Mouse (Mus musculus) right cerebral cortex, postnatal 25 days (tissue): ENCODE measurements around the gene Atp2b1.
A peak's percentile ranks its signal among the peaks of the same experiment; 100 is the strongest.

ENCODE experiments used
- DNase-seq: peaks from one replicate; pipeline ENCODE4 v3.0.0; 2022

Atp2b1 gene

DNA sequence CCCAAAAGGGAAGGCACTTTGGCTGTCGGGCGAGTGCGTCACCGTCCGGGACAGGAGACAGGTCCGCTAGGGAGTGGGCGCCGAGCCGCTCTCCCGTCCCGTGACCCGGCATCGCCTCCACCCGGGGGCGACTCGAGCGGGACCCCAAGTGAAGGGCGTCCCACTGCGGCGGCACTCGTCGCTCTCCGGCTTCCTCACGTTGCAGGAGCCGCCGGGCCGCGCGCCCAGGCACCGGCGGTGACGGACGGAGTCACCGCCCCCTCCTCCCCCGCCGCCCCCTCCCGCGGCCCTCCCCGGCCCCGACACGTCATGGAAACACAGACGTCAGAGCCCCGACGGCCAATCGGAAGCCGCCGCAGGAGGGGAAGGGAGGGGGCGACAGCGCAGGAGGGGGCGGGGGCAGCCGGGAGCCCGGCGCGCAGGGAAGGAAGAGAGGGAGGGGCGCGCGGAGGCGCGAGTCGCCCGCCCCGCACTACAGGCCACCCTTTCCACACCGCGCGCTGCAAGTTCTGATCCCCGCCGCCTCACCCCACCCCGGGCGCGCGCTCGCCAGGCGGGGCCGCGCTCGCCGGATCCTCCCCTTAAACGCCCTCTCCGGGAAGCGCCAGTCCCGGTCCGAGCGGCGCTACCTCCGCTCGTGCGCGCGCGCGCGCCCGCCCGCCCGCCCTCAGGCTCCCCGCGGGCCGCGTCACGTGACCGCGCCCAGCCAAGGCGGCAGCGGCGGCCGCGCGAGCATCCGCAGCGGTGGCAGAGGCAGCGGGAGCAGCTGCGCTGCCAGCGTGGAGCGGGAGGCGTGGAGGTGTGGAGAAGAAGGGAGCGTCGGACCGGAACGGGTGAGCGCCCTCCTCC, at the start of gene Atp2b1:
TSS of gene Atp2b1 (plus strand) at position 446 of the 849 bp plus-strand sequence.
- peak; percentile 95 for DNase-seq

DNA sequence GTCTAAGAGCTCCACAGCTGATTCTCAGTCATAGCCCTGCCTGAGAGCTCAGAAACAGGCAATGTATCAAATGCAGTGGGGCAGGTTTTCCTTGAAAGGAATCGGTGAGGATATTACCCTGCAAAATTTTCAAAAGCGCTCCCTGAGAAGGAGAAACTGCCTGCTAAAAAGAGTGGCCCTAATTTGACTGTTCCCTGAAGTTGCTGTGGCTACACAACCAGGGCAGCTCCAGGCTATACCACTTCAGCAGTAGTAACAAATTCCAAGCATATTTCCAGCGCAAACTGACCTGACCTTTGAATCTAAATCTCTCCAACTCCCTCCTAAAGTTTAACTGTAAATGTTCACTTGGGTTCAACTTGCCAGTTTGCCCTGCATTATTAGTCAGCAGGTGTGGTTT, 49.4 kb upstream of the Atp2b1 start:
- no peak for DNase-seq

DNA sequence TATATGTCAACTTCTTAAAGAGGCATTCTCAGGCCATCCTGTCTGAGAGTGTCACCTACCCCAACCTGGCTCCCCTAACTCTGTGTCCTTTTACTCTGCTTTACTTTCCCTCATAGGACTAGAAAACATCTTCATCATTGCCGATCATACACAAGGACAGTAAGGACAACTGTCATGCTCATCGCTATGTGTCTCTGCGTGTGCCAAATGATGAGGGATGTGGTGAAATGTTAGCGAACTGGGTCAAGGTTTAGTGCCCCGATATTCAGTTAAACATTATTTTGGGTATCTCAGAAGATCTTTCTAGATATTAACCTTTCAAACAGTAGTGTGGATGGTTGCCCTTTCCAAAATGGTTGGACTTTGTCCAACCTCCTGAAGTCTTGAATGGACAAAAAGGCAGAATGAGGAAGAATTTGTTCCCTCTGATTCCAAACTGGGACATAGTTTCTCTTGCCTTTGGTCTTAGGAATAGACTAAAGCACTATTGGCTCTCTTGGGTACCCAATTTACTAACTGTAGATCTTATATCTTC, 47.3 kb upstream of the Atp2b1 start:
- DNase-seq = no peak

DNA sequence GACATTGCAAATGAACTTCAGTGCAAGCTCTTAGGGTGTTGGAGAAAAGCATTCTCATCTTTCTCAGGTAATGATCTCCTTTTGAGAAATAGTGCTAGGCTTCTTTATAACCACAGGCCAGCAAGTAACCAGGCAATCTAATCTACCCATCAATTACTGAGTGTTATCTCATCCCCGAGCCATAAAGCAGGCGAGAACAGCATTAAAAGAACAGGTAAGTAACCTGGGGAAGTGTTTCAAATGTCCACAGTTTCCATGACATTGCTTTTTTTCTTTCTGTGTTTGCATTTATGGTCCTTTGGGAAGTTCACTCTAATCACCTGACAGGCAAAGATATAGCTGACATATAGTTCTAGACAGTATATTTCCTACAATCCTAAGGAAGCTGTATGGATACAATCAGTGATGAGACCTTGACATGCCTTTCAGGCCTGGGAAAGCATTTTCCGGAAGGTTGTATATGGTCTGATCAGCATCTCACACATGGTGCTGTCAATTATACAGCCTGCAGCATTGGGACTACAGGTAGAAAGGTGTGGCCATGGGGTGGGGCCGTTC, 45.8 kb upstream of the Atp2b1 start:
- DNase-seq = no peak

DNA sequence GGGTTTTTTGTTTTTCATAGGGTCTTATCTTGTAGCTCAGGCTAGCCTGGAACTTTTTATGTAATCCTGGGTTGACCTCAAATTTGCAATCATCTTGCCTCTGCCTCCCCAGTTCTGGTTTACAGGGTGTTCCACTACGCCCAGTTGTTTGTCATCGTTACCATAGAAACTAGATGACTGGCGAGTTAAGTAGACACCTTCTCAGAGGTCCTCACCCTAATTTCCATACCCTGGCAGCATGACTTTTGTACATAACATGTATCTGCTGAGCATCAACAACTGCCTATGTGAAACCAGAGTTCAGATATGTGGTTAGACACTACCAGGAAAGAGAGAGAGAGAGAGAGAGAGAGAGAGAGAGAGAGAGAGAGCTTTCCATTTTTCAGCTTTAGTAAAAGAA, 36.4 kb upstream of the Atp2b1 start:
- no peak for DNase-seq

DNA sequence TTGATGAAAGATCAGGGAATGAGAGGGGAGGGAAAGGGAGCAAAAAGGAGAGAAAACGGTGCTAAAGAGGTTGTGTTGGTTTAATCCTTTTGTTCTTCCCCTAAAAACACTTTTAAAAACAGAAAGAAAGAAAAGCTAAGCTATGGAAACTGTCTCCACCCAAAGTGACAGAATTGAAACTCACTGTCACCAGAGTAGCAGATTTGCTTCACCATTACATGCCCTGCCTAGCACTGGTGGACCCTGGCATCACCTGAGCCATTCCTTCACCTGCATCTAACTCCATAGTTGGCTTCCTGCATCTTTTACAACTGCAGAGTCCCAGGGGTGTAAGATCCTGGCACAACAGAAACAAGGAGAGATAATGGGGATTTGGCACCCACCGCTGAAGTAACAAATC, 35.6 kb upstream of the Atp2b1 start:
- no peak for DNase-seq

DNA sequence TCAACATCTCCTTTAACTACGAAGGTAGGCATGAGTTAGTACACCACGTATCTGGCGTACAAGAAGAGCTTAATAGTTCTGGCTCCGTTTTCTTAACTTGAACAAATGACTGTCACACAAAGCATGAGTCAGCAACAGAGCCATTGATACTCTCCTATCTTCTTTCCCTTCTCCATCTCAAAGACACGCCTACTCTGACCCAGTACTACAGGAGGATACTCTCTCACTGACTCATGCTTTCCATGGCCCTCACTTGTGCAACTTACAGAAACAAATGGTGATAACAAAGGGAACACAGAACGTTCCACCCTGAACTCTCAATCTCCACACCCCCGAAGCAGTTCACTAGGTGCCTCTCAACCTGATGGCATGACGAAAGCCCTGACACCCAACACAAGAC, 34.1 kb upstream of the Atp2b1 start:
- DNase-seq = no peak

DNA sequence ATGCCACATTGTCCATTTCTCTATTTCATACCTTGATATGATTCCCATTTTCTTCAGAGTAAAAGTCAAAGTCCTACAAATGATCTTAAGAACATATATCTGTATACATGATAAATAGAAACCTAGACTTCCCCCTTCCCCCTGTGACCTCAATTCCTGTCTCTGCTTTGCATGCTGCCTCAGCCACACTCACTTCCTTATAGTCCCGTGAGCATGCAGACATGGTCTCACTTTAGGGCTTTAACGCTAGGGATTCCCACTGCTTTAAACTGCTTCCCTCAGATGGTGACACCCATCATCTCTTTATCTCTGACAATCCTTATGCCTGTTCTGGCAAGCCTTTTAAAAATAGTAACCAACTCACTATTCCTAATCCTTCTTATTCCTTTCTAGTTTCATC, 33.5 kb upstream of the Atp2b1 start:
- DNase-seq = no peak

DNA sequence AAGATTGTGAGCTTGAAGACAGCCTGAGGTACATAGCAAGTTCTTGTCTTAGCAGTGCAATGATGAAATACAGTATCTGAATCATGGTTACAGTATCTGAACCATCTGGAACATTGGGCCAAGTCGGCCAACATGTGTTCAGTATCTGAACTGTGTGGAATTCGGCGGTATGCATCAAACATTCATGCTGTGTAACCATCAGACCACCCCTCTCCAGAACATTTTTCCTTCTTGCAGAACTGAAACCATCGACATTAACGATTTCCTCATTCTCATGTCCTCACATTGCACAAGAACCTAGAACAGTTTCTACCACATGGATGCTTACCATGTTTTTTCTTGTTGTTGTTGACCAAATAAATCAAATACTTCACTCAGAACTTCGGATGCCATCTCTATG, 32.7 kb upstream of the Atp2b1 start:
- no peak for DNase-seq

DNA sequence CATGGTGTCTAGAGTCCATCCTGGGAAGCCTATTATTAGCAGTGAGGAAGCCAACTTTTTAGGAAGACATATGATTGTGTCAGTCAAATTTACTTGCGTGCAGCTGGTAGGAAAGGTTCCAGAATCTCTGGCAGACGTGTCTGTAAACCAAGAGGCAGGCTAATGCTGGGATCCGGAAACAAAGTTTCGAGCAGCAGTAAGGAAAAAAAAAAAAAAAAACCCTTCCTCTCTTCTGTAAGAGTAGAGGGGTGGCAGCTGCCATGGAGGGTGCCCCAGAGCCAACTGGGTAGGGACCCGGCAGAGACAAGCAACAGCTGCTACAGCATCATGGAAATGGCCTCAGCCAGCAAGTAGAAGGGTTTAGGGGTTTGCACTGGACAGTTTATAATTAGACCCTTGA, 31.6 kb upstream of the Atp2b1 start:
- no peak for DNase-seq

DNA sequence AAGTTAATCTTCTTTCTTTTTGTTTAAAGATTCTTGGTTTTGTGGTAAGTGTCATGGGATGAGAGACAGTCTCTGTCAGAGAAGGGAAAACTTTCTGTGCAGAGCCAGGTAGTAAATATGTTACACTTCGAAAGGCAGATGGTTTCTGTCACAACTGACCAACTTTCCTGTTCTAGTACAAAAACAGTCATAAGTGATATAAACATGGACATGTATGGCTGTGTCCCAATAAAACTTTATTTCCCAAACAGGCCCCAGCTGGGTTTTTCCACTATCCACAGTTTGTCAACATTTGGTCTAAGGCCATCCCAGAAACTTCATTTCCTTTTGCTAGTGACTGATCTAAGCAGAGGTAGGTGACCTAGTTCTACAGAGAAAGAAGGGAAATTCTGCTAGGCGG, 29.8 kb upstream of the Atp2b1 start:
- no peak for DNase-seq

DNA sequence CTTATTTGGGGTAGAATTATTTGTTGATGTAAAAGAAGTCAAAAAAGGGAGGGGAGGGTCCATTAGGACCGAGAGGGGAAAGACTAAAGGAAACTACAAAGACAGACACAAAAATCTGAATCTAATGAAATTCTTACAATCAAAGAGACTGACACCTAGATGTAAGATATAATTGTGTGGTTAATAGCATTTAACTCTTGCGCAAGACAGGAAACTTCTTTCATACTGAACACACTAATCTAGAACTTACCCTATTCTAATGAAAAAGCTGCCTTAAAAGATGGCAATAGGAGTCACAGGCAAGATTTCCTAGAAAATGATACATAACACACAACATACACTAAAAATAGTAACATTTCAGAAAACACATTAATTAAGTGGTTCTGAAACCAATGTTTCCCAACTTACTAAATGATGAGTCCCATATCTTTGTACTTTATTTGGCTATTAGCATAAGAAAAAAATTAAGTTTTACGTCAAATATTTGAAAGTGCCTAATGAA, 27.4 kb upstream of the Atp2b1 start:
- DNase-seq = no peak

DNA sequence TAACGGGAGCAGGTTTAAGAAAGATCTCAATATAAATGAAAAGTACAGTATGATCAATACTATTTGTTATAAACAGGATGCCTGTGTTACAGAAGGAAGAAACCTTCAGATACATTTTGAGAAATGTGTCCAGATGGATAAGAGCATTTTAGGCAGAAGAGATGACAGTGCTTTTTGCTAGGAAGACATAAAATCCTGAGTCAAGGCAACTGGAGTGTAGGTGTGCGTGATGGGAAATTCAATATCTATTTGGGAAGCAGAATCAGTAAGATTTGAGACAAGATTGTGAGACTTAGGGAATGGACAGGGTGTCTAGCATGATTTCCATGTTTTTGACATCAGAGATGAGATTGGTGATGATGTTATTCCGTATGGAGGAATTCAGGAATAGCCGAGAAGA, 22.8 kb upstream of the Atp2b1 start:
- no peak for DNase-seq

DNA sequence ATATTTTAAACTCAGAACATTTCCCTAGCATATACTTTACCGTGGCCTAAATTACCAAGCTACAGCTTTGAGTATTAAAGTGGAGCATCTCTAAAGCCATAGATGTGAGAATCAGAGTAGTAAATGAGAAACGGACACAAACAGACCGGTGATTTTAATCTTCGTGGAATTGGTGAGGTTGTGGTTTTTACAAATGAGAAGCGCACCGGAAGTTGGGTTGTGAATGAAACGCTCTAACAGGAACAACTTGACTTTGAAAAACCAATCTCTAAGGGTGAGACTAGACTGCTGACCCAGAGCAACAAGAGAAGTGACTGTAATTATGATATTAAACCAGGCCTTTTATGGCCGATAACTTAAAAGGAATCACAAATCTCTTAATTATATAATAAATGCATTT, 16.7 kb upstream of the Atp2b1 start:
- DNase-seq = no peak

DNA sequence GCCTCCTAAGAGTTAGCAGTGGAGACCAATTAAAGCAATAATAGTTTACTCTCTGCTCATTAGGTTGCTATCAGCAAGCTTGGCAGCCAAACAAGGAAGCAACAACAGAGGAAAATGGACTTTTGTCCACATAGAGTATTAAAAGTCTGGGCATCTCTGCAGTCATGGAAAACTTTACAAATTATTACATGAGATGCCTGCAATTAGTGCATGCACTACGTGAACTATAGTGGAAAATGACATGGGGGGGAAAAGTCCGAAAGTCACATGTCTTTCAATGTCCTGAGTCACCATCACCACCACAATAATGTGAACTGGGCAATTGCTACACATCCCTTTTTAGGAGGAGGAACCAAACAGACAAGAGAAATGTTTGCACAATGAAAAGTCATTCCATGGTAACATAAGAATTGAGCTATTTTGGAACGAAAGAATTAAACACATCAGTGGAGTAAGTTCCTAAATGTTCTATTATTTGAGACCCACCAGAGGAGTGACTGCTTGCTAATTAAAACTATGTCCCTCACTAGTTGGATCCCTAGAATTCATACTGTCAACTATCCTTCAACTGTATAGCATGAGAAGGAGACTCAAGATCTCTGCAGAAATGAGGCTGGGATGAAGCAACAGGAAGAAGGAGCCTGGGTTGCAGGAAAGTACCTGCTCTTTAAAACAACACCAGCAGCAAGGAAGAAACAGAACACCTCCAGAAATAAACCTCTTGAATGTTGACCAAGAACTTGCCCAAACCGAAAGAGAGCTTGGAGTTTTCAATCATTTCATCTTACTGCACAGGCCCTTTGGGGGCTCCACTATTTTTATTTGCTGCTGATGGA, 16.1 kb upstream of the Atp2b1 start:
- DNase-seq = no peak

DNA sequence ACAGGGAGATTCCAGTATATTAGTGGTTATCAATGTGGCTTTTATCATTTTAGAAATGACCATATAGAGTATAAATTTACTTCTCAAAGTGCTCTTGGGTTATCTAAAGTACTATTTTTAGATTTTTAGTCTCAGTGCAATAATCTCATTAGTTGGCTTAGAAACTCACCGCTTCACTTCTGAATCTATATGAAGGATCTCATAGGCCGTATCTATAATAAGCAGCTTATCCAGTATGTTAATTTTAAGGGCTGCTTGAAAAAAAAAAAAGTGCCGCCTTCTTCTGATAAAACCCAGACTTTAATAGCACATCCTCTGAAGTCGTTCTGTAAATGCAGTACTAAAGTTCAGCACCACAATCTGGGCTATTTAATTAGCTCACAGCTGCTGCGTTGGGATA, 12.7 kb upstream of the Atp2b1 start:
- no peak for DNase-seq

DNA sequence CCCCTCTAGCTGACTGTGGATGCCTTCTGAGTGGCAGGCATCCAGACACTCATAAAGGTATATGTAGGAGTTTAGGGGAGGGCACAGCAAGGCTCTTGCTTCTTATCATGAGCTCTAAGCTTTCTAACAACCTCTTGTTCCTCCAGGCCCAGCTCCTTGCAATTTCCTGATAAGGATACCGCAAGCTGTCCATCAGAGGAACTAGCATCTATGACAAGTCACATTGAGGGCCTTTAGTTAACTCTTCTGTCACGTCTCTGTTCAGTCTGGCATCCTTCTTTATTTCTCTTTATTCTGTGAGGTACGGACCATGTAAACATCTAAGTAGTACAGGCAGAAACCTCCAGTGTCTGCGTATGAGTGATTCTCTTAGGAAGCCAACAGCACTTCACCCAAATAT, 8.2 kb upstream of the Atp2b1 start:
- no peak for DNase-seq

DNA sequence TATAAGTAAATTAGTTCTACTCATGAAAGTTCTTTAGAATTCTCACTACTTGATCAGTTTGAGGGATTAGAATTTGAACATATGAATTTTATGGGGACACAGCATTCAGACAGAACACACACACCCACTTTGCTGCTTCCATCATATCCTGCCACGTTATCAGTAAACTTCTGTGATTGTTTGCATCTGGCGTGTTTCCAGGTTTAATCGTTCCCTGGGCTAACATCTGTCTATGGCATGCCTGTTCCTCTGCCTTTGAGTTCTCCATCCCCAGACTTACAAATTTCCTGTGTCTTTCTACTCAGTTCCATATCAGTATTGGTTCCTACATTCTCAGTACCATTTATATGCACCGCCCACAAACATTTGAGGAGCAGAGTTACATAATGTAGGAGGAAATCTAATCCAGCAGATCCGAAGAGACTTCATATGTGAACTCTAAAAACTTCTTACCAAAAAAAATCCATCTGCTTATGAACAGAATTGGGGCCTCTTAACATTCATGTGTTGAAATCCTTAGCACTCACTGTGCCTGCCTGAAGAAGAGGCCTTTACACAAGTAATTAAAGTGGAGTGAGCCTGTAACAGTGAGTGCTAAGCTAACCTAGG, 7.2 kb upstream of the Atp2b1 start:
- DNase-seq = no peak

DNA sequence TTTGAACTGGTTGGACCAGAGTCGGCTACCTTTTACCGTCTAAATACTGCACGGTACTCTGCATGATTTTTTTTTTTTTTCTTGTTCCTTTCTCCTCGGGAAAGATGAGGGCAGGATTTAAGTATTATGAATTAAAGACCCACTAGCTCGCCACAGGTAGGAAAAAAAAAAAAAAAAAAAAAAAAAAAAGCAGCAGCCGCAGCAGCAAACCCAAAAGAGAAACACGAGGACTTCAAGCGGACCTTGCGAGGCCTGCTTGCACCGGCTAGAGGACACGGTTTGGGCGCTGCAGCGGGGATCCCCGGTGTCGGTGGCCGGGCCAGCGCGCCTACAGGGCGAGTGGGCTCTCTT, 621 bp upstream of the Atp2b1 start:
- DNase-seq = no peak

DNA sequence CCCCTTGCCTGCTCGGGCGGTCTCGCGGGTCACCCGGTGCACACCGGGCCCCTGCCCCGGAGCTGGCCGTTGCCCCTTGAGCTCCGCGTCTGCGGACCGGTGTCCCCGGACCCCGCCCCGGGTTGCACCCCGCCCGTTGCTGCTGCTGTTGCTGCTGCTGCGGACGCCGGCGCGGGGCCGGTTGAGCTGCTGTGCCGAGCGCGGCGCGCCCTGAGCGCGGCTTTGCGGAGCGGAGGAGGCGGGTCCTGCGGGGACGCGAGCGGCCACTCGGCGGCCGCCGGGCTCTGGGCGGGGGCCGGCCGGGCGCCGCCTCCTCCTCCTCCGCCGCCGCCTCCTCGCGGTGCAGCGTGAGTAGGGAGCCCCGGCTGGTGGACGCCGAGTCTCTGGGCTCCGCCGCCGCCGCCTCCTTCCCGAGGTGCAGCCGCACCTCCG, 620 bp downstream of the Atp2b1 start:
- peak; percentile 86 for DNase-seq

DNA sequence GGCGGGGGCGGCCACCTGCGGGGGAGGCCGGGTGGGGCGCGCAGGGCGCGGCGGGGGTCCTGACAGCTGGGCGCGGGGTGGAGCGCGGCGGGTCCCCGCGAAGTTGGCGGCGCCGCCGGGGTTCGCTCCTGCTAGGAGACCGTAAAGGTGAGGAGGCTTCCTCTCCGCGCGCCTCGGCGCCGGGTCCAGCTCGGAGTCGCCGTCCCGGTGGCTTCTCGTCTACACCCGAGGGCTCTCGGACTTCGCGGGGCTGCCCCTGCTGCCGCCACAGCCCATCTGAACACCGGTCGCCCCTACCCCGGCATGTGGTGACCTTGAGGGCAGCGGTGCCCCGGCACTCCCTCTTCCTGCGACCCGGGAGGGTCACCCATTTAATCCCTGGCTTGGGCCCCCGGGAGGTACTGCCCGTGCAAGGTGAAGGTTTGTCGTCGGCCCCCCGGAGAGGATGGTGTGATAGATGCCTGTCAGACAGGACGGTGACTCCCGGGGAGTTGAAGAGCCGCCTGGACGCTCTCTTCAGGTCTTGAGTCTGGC, 1.3 kb downstream of the Atp2b1 start:
- peak; percentile 35 for DNase-seq

DNA sequence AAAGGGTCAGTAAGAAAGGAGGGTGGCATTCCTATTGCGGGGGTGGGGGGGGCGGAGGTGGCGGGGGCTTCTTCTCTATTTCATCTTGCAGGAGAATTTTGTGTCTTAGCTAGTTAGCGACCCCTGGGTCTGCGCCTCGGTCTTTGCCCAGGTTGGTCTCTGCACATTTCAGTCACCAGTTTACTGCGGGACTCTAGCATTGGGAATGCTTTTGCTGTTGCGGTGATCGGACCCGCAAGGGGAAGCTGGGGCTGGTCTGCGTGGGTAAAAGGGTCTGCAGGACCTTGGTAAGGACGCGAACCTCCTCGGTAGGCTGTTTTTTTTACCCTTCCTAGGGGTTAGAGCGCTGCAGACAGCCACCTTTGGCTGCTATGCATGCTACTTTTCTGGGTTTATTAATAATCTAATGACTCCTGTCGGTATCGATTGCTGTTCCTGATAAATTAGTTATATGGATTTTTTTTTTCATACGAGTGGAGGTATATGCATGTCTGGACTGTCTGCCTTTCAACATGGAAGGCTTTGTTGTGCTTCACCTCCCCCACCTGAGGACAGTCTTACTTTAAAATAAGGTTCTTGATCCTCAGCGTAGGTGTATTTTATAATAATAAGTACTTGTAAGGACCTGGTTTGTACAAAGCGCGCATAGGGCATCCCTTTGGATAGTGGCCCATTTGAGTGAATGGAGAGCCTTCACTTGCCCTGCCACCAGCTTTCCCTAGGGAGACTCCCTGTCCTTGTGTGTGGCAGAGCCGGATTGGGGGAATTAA, 2.0 kb downstream of the Atp2b1 start:
- DNase-seq = no peak
